Mouse (Mus musculus) myocyte (in vitro differentiated cells): ENCODE measurements around the gene Dzip1.

Experiments
- CEBPB ChIP-seq: IDR thresholded peaks from 2 replicates; pipeline ENCODE4 v1.6.1; 2011; ENCODE audit warnings: mild to moderate bottlenecking, moderate library complexity; ENCODE audit not compliant: poor library complexity, insufficient read depth, severe bottlenecking
- E2F4 ChIP-seq: IDR thresholded peaks from one replicate; pipeline ENCODE4 v1.6.1; 2011; ENCODE audit warnings: mild to moderate bottlenecking, control low read depth, moderate library complexity; ENCODE audit not compliant: insufficient read depth
- MYOD1 ChIP-seq, 3 experiments: IDR thresholded peaks; one replicate each; pipeline ENCODE4 v1.6.1; 2011; ENCODE audit warnings: control low read depth in 2 of 3, low read depth in 2 of 3, mild to moderate bottlenecking in 2 of 3, moderate library complexity in 1 of 3; ENCODE audit not compliant: insufficient read length in 2 of 3, control insufficient read depth in 1 of 3
- MYOG ChIP-seq, 3 experiments: IDR thresholded peaks; one replicate each; pipeline ENCODE4 v1.6.1; 2011; ENCODE audit warnings: control low read depth in 2 of 3, low read depth in 2 of 3, mild to moderate bottlenecking in 2 of 3; ENCODE audit not compliant: insufficient read length in 2 of 3, control insufficient read depth in 1 of 3, insufficient read depth in 1 of 3
- POLR2A ChIP-seq: IDR thresholded peaks from one replicate; pipeline ENCODE4 v1.6.1; 2011; ENCODE audit warnings: low read depth, mild to moderate bottlenecking, control low read depth, moderate library complexity; ENCODE audit not compliant: insufficient read length
- POLR2AphosphoS2 ChIP-seq: IDR thresholded peaks from one replicate; pipeline ENCODE4 v1.6.1; 2011; ENCODE audit warnings: low read depth, control low read depth; ENCODE audit not compliant: insufficient read length
- TCF12 ChIP-seq: IDR thresholded peaks from one replicate; pipeline ENCODE4 v1.6.1; 2011; ENCODE audit warnings: mild to moderate bottlenecking, control low read depth; ENCODE audit not compliant: poor library complexity, insufficient read depth, severe bottlenecking

- no peak for TF ChIP-seq E2F4
- TF ChIP-seq CEBPB, result no peak
- no peak for TF ChIP-seq TCF12
- TF ChIP-seq MYOD1 (IDR thresholded peaks at IDR 0.05; ENCODE audit: control insufficient read depth in 1 of 3, insufficient read length in 2 of 3, low read depth in 2 of 3), result no peak
- TF ChIP-seq MYOG (IDR thresholded peaks at IDR 0.05; ENCODE audit: control insufficient read depth in 1 of 3, insufficient read depth in 1 of 3, insufficient read length in 2 of 3, low read depth in 2 of 3), result no peak
- TF ChIP-seq POLR2A, result no peak
- TF ChIP-seq POLR2AphosphoS2, result no peak
Measured at GRCm38 (mm10) chr14:118903397-118903796, 21.9 kb downstream of the Dzip1 start.
